9 mouse cellular contexts compared by ENCODE assay signal in genomic region chr7:98504726-98505314, GRCm38 (mm10). TPM values are rescaled to one million over a fixed set of nuclear protein-coding genes. Genes with fewer than 3 reads are reported as not detected.
DNase-seq lines count a peak whose midpoint lies in the region; ATAC-seq and TF ChIP-seq lines count a peak whose summit lies in the region.
"Had no signal": no experiment of that assay in that cellular context is flagged by ENCODE, and none has a peak within 500 bp of the region (broad histone marks: within the 10 kb centered on the region; RNA-seq: fewer than 3 reads in every experiment).

No protein-coding gene starts in this region.

- no peak for TF ChIP-seq CTCF in liver, adult 2 months (IDR thresholded peaks at IDR 0.05; ENCODE audit: low read depth, low read length)

- H3K4me2 ChIP-seq in embryonic facial prominence, embryonic 12.5 days (replicated peaks), result no peak overlapping the region
- no peak overlapping the region for H3K4me2 ChIP-seq in heart, embryonic 14.5 days (ENCODE audit: low read length)
- no peak overlapping the region for H3K4me2 ChIP-seq in liver, embryonic 12.5 days

- H3K4me1 ChIP-seq in liver, adult 2 months (ENCODE audit: control insufficient read depth, insufficient read depth, low read length), result no peaks in the 10 kb centered on the region
- peaks cover 45% of the 10 kb centered on the region for H3K4me1 ChIP-seq in embryonic facial prominence, embryonic 12.5 days
- peaks cover 21 to 24% of the 10 kb centered on the region in 2 experiments for H3K4me1 ChIP-seq in heart, embryonic 14.5 days (ENCODE audit: control insufficient read depth in 2 of 2, insufficient read depth in 2 of 2, low read length in 2 of 2)
- H3K4me1 ChIP-seq in liver, embryonic 12.5 days, result peaks cover 19% of the 10 kb centered on the region

- H3K4me3 ChIP-seq in liver, adult 2 months (ENCODE audit: insufficient read depth, low read depth, low read length), result no peak overlapping the region
- H3K4me3 ChIP-seq in embryonic facial prominence, embryonic 12.5 days, result no peak overlapping the region
- H3K4me3 ChIP-seq in heart, embryonic 14.5 days (ENCODE audit: control insufficient read depth in 1 of 2, insufficient read depth in 1 of 2, low read depth in 1 of 2, low read length in 2 of 2), result no peak overlapping the region
- H3K4me3 ChIP-seq in liver, embryonic 12.5 days, result no peak overlapping the region

- H3K9ac ChIP-seq in liver, adult 2 months (ENCODE audit: low read depth, low read length), result no peak overlapping the region
- no peak overlapping the region for H3K9ac ChIP-seq in embryonic facial prominence, embryonic 12.5 days
- no peak overlapping the region for H3K9ac ChIP-seq in heart, embryonic 14.5 days (ENCODE audit: low read length)
- H3K9ac ChIP-seq in liver, embryonic 12.5 days, result no peak overlapping the region

- WGBS in liver, adult 2 months, result 49% methylated on average over 5 of the region's 5 CpGs
- whole genome bisulfite sequencing in embryonic facial prominence, embryonic 12.5 days, result 35% methylated on average over 5 of the region's 5 CpGs
- 32% methylated on average over 5 of the region's 5 CpGs for WGBS in heart, embryonic 14.5 days
- WGBS in liver, embryonic 12.5 days (ENCODE audit: insufficient replicate concordance), result 30% methylated on average over 5 of the region's 5 CpGs

- no peaks in the 10 kb centered on the region for H3K27me3 ChIP-seq in liver, adult 2 months (ENCODE audit: control insufficient read depth, insufficient read depth, low read length)
- H3K27me3 ChIP-seq in embryonic facial prominence, embryonic 12.5 days, result no peaks in the 10 kb centered on the region
- H3K27me3 ChIP-seq in heart, embryonic 14.5 days (ENCODE audit: control insufficient read depth, insufficient read depth, low read length), result no peaks in the 10 kb centered on the region
- H3K27me3 ChIP-seq in liver, embryonic 12.5 days (replicated peaks), result 0 out of 2 replicates have a peak, but pooled peaks cover 7% of the 10 kb centered on the region

- TF ChIP-seq POLR2A in liver, adult 2 months (IDR thresholded peaks at IDR 0.05; ENCODE audit: extremely low read depth, insufficient read depth, low read length), result no peak

- no peaks in the 10 kb centered on the region for H3K9me3 ChIP-seq in embryonic facial prominence, embryonic 12.5 days
- no peaks in the 10 kb centered on the region for H3K9me3 ChIP-seq in heart, embryonic 14.5 days (ENCODE audit: control insufficient read depth, low read length)
- H3K9me3 ChIP-seq in liver, embryonic 12.5 days (replicated peaks), result no peaks in the 10 kb centered on the region

- peak; percentile 16; the same call in 1 of the 2 replicates for ATAC-seq in embryonic facial prominence, embryonic 12.5 days (ENCODE audit: insufficient number of reproducible peaks, insufficient read depth, low FRiP score, low TSS enrichment)
- no peak for ATAC-seq in heart, embryonic 14.5 days (ENCODE audit: insufficient number of reproducible peaks, insufficient read depth, low FRiP score, low read depth)
- no peak for ATAC-seq in liver, embryonic 12.5 days

- DNase-seq in liver, adult 2 months (ENCODE audit: extremely low read depth, low read depth, low spot score), result no peak
- DNase-seq in liver, result no peak
- DNase-seq in adrenal gland, postnatal 10 days, result no peak
- no peak for DNase-seq in left cerebral cortex, adult 8-10 months (ENCODE audit: low spot score in 2 of 2)
- no peak for DNase-seq in adrenal gland, adult 18-20 months (ENCODE audit: low spot score in 2 of 2)

- no peaks in the 10 kb centered on the region for H3K79me2 ChIP-seq in liver, adult 2 months (ENCODE audit: control insufficient read depth, insufficient read depth, low read length)

- peak overlapping the region; percentile 23; the same call in 1 of the 2 replicates for H3K27ac ChIP-seq in liver, adult 2 months (replicated peaks; ENCODE audit: insufficient read depth, low read depth, low read length)
- H3K27ac ChIP-seq in embryonic facial prominence, embryonic 12.5 days, result peak overlapping the region; percentile 56; the same call in 1 of the 2 replicates
- peak overlapping the region; percentile 14 to 58; a peak in 3 of 4 replicates for H3K27ac ChIP-seq in heart, embryonic 14.5 days (replicated peaks in 1 of 2; ENCODE audit: control insufficient read depth in 1 of 2, insufficient read depth in 1 of 2, low read depth in 2 of 2, low read length in 2 of 2)
- peak overlapping the region; percentile 43; the same call in 1 of the 2 replicates for H3K27ac ChIP-seq in liver, embryonic 12.5 days

- no peaks in the 10 kb centered on the region for H3K36me3 ChIP-seq in liver, adult 2 months (ENCODE audit: control insufficient read depth, insufficient read depth, low read length)
- H3K36me3 ChIP-seq in embryonic facial prominence, embryonic 12.5 days, result no peaks in the 10 kb centered on the region
- H3K36me3 ChIP-seq in heart, embryonic 14.5 days (ENCODE audit: control insufficient read depth, insufficient read depth, low read length), result peaks cover 9% of the 10 kb centered on the region; the same call in 1 of the 2 replicates
- H3K36me3 ChIP-seq in liver, embryonic 12.5 days, result no peaks in the 10 kb centered on the region

RNA-seq across cellular contexts. Expression of gene Lrrc32, which starts 15.7 kb away (rescaled TPM):
- 1.5 and 4.9 TPM in 2 replicates for total RNA-seq in liver, adult 2 months (2014; rRNA removed)
- polyA plus RNA-seq in liver, adult 2 months (2012; rRNA removed), result 5.2 and 7.5 TPM in 2 replicates
- polyA plus RNA-seq in embryonic facial prominence, embryonic 12.5 days (2016; fragmentation: Nextera tagmentation; extraction: Ambion mirVana), result 3.9 and 4.6 TPM in 2 replicates
- polyA plus RNA-seq in heart, embryonic 14.5 days (2014; fragmentation: Nextera tagmentation; extraction: Ambion mirVana), result 6.9 and 8.4 TPM in 2 replicates
- 7.4 and 8.3 TPM in 2 replicates for polyA plus RNA-seq in liver, embryonic 12.5 days (2016; fragmentation: Nextera tagmentation; extraction: Ambion mirVana)
- 10 to 100 TPM; 15.2 to 17.3 TPM for total RNA-seq in adrenal gland, postnatal 10 days (2021)
- 1 to 10 TPM; 4.1 to 6.4 (median 4.7) TPM for total RNA-seq in left cerebral cortex, adult 8-10 months (2022)
- total RNA-seq in adrenal gland, adult 18-20 months (2021), result 10 to 100 TPM; 12.7 to 28.1 TPM
- total RNA-seq: granulocyte monocyte progenitor cell, adult 5-6 weeks had no signal
